Mouse (Mus musculus) retina, postnatal 7 days (tissue): ENCODE measurements around the gene Olfr786.

ENCODE experiments used
- DNase-seq: peaks from one replicate; pipeline ENCODE4 v3.0.0-alpha.2; 2012; ENCODE audit warnings: low read depth, low spot score

Gene Olfr786

DNA sequence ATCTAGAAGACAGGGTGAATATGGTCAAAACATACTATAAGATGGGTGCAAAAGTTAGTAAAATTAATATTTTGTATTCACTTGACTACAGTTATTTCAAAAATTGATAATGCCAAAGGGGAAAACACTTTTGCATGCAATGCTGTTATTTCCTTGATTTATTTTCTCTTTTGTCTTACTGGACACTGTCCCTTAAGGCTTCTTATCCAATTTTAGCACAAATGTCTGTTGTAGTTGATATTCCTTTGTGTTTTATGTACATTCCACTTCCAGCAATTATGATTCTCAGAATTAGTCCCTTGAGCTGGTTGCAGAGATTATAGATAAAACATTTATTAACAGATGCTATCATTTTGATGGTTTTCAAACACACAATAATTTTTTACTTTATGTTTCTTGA lies at the start of gene Olfr786:
TSS of gene Olfr786 (plus strand) at position 301 of the 400 bp plus-strand sequence.
- DNase-seq, result no peak

DNA sequence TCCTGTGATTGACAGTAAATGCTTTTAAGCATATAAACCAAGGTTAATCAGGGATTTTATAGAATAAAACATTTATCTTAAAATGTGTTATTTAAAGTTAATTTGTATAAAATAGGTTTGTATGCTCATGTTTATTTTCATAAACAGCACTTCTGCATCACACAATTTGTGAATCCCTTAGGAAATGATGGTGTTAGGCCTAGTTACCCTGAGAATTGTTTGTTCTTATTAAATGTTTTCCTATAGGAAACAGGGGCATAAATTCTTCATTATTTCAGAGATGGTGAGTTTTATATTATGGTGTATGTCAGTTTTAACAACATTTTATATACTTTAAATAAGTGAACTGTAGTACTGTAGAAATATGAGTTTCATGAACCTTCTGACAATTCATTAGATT lies 43.3 kb upstream of the Olfr786 start, which contains the start of gene Olfr784:
TSS of gene Olfr784 (plus strand) at position 301 of the 400 bp plus-strand sequence.
- no peak for DNase-seq

DNA sequence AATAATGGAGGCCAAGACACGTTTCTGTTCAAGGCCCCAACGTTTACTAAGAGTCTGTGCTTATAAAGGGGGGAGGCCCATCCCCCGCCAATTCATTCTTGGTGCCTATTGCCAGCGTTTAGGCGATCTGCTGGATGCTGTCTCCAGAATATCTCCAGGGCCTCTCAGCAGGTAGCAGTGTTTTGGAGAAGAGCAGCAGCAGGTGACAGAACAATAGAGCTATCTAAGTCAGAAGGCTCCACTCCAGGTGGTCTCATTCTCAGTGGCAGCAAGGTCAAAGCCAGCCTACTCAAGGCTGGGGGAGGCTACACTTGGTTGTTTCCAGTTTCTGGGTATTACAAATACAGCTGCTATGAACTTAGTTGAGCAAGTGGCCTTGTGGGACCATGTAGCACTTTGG lies 26.2 kb upstream of the Olfr786 start:
- DNase-seq, result no peak

DNA sequence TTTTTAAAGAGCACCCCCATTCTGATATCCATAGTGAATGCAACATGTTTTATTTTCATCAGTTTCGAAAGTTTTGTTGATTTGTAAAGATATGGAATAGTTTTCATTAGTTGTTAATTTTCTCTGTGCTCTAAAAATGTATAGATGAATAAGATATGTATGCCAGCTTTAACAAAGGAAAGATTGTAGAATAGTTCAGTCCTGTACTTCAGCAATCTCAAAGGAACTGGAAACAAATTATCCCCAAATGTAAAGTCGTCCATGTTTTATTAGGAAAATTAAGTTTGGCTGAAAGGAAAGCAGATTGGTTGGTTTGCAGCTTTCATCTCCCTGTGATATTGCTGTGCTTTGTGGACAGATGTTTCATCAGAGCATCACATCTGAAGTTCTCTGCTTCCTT lies 22.0 kb upstream of the Olfr786 start, which contains the start of gene Olfr785:
TSS of gene Olfr785 (plus strand) at position 301 of the 400 bp plus-strand sequence.
- no peak for DNase-seq

DNA sequence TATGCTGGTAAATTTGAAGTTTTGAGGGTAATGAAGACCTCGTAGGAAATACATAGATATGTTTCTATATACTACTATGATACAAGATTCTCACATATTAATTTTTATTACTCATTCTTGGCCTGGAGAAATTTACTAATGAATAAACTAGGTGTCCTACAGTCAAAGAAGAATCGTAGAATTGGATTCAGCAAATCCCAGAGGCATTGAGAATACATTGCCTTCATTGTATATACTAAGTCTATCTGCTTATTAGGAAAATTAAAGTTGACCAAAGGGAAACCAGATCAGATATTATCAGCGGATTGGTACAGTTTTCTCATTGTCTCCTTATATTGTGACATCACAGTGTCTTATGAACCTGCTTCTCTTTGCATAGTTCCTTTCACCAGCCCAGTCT lies 34.5 kb downstream of the Olfr786 start, which contains the start of gene Olfr787:
TSS of gene Olfr787 (plus strand) at position 301 of the 400 bp plus-strand sequence.
- no peak for DNase-seq

DNA sequence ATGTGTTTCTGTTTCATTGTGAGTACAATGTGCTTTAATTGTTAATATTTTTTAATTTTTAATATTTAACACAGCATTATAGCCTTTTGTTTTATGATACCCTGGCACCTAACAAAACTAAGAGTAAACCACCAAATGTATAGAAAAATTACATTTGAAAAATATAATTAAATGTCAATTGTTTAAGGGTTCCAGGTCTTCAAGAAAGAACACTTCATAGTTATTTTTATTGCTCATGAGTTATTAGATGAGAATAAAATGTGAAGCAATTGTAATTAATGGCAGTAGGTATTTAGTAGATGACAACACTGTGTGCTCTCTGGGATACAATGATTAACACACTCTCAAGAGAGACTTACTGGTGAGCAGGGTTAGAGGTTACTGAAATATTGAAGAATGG lies 43.6 kb downstream of the Olfr786 start, which contains the start of gene Olfr788:
TSS of gene Olfr788 (plus strand) at position 301 of the 400 bp plus-strand sequence.
- no peak for DNase-seq

DNA sequence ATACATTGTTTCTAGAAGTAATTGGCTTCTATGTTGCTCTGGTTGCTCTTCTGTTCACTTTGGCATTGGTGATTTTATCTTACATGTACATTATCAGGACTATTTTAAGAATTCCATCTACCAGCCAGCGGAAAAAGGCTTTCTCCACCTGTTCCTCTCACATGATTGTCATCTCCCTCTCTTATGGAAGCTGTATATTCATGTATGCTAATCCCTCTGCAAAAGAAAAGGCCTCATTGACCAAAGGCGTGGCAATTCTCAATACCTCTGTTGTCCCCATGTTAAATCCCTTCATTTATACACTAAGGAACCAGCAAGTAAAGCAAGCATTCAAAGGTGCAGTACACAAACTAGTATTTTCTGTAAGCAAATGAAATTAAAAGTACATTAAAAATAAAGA lies 46.1 kb downstream of the Olfr786 start:
- DNase-seq, result no peak

DNA sequence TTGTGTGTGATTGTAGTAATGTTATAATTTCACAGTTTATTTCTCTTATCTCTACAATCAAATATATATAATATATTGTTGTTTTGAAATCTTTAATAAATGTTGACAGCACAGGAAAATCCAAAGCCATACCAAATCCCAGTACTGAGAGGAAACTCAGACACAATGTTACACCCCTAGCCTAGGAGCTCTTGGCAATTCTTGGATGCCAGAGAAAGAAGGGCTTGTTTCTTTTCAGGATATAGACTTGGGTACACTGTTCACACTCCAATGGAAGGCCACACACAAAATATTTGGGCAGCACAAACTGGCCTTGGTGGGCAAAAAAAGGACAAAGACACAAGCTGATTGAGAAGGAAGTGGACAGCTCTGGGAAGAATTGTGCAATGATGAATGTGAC lies 46.6 kb downstream of the Olfr786 start:
- DNase-seq, result no peak

DNA sequence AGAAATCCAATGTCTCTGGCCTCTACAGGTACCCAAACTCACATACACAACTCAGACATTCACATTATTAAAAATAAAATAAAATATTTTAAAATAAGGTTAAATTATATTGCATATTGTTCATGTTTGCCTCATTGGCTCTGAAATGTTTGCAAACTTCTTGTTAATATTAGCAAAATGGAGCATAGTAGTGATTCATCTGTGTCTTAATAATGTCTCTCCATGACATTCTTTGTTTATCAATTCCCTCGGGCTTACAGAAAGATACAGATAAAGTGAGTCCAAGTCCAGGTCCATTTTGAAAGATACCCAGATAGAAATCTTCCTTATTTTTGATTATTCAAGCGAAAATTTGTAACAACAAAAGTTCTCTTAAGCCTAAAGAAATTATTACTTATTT lies 57.3 kb downstream of the Olfr786 start, which contains the start of gene Olfr789:
TSS of gene Olfr789 (plus strand) at position 301 of the 400 bp plus-strand sequence.
- no peak for DNase-seq
